Mouse (Mus musculus): ENCODE results near the gene Pex5l. TPM values are rescaled to one million over a fixed set of nuclear protein-coding genes. Genes with fewer than 3 reads are reported as not detected.

Gene Pex5l
- polyA plus RNA-seq, 1 experiment from 2014 or later = 0.41 TPM

- Histone ChIP-seq H3K36me3 (ENCODE audit: control insufficient read depth, insufficient read depth, low read length) (no peaks in the 10 kb centered on the region), H3K27ac (ENCODE audit: low read length) (no peak overlapping the region), H3K4me1 (ENCODE audit: control insufficient read depth, insufficient read depth, low read length) (no peaks in the 10 kb centered on the region), H3K9ac (ENCODE audit: low read length) (no peak overlapping the region), H3K4me3 (replicated peaks; ENCODE audit: low read length) (no peak overlapping the region), H3K9me3 (replicated peaks; ENCODE audit: control insufficient read depth, low read length) (no peaks in the 10 kb centered on the region), H3K4me2 (ENCODE audit: low read depth, low read length) (no peak overlapping the region), H3K27me3 (ENCODE audit: control insufficient read depth, insufficient read depth, low read length) (no peaks in the 10 kb centered on the region)
- ATAC-seq (ENCODE audit: insufficient read depth, low FRiP score) = no peak
- WGBS = 58% methylated on average over 5 of the region's 5 CpGs
Observed at GRCm38 (mm10) chr3:33048304-33048703, 94.7 kb downstream of the Pex5l start.

DNA sequence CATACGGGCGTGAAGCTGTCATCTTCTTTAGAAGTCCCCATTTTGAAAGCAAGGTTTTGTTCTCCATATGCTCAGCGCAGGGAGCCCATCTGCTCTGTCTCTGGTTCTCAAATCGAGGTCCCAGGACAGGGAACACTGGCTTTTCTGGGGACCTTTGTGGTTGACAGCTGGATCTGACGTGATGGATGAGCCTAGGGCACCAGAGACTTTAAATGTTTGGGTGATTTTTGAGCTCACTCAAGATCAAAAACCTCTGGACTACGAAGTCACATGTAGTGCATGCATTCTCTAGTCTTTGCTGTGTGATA, 98.3 kb downstream of the Pex5l start:
- ATAC-seq (ENCODE audit: insufficient read depth, low FRiP score) = no peak
- WGBS = 70% methylated on average over 6 of the region's 6 CpGs

DNA sequence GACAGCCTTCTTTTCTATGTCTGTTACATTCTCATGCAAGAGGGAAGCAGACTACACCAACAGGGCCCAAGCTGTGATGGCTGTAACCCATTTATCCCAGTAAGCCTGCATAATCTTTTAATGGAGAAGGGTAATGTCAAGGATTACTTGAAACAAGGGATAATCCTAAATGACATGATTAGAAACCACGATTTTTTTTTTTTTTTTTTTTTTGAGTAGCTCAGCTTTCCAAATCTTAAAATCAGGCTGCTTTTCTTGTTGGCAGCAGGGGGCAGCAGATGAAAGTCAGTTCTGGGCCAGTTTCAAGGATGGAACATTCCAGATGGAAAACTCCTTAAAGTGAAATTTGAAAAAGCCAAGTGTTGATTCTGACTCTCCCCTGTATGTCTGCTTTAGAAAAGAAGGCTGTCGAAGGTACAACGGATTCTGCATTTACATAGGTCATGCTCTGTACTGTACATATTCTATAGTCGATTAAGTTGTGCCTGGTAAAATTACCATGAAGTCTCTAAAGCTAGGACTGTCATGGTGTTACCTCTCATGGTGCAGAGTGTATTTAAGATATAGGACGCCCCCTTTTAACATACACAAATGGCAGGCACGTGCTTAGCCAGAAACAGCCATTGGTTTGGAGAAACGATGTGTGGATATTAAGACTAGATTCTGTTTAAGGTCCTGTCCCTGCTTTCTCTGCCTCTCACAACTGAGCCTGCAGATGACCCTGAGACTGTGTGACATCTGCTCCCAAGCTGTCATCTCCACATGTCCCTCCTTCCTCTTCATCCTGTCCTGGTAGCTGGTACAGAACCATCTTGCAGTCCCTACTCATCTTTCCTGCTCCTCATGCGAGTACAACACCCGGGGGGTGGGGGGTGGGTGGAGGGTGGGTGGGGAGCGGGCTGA, 98.9 kb downstream of the Pex5l start:
- Histone ChIP-seq H3K4me2 (ENCODE audit: low read depth, low read length) (no peak overlapping the region), H3K4me1 (ENCODE audit: control insufficient read depth, insufficient read depth, low read length) (no peaks in the 10 kb centered on the region), H3K4me3 (replicated peaks; ENCODE audit: low read length) (no peak overlapping the region), H3K27me3 (ENCODE audit: control insufficient read depth, insufficient read depth, low read length) (no peaks in the 10 kb centered on the region), H3K27ac (ENCODE audit: low read length) (no peak overlapping the region), H3K9ac (ENCODE audit: low read length) (no peak overlapping the region), H3K36me3 (ENCODE audit: control insufficient read depth, insufficient read depth, low read length) (no peaks in the 10 kb centered on the region), H3K9me3 (replicated peaks; ENCODE audit: control insufficient read depth, low read length) (no peaks in the 10 kb centered on the region)
- WGBS = 70% methylated on average over 10 of the region's 10 CpGs
- no peak for ATAC-seq (ENCODE audit: insufficient read depth, low FRiP score)

More for the DNA sequence above, 98.3 kb downstream of the Pex5l start:
- Histone ChIP-seq H3K36me3 (ENCODE audit: control insufficient read depth, insufficient read depth, low read length) (no peaks in the 10 kb centered on the region), H3K9me3 (replicated peaks; ENCODE audit: control insufficient read depth, low read length) (no peaks in the 10 kb centered on the region), H3K4me2 (ENCODE audit: low read depth, low read length) (no peak overlapping the region), H3K9ac (ENCODE audit: low read length) (no peak overlapping the region), H3K4me1 (ENCODE audit: control insufficient read depth, insufficient read depth, low read length) (no peaks in the 10 kb centered on the region), H3K27ac (ENCODE audit: low read length) (no peak overlapping the region), H3K4me3 (replicated peaks; ENCODE audit: low read length) (no peak overlapping the region), H3K27me3 (ENCODE audit: control insufficient read depth, insufficient read depth, low read length) (no peaks in the 10 kb centered on the region)

DNA sequence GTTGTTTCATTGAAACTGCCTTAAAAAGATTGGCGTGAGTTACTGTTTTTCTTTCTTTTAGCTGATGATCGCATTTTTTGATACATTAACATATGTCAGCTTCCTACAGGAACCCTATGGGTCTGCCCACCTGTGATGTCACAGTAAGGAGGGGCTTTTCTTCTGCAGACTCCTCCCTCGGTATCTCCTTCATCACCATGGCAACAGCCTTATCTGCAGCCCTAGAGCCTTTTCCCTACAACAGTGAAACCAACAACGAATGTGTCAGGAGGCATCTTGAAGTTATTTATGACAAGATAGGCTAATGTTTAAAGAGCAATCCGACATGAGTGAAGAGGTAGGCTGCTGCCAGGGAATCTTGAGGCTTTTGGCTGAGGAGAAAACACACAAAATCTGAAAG, 118.5 kb downstream of the Pex5l start:
- H3K9me3 ChIP-seq (replicated peaks; ENCODE audit: control insufficient read depth, low read length) = no peaks in the 10 kb centered on the region
- no peak overlapping the region for H3K4me2 ChIP-seq (ENCODE audit: low read depth, low read length)
- no peak overlapping the region for H3K9ac ChIP-seq (ENCODE audit: low read length)
- H3K27me3 ChIP-seq (ENCODE audit: control insufficient read depth, insufficient read depth, low read length) = no peaks in the 10 kb centered on the region
- no peak overlapping the region for H3K27ac ChIP-seq (ENCODE audit: low read length)
- WGBS = 38% methylated on average over 5 of the region's 5 CpGs
- H3K4me1 ChIP-seq (ENCODE audit: control insufficient read depth, insufficient read depth, low read length) = no peaks in the 10 kb centered on the region
- H3K36me3 ChIP-seq (ENCODE audit: control insufficient read depth, insufficient read depth, low read length) = no peaks in the 10 kb centered on the region
- H3K4me3 ChIP-seq (replicated peaks; ENCODE audit: low read length) = no peak overlapping the region
- ATAC-seq (ENCODE audit: insufficient read depth, low FRiP score) = no peak

DNA sequence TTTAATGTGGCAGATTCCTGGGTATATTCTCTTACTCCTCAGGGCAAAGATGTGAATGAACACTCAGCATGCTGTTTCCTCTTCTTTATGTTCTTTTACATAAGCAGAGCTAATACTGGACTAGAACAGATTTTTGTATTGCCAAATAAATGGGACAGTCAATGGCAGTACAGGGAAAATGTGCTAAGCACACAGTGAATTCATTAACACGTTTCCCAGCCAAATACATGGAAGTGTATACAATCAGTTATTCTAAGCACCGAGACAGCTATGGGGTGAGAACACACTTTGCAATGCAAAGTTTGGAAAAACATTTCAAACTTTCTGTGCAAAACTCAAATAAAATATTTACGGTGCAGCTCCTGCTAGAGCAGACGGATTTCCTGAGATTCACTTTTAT, 139.1 kb downstream of the Pex5l start:
- Histone ChIP-seq H3K4me3 (replicated peaks; ENCODE audit: low read length) (no peak overlapping the region), H3K36me3 (ENCODE audit: control insufficient read depth, insufficient read depth, low read length) (no peaks in the 10 kb centered on the region), H3K4me1 (ENCODE audit: control insufficient read depth, insufficient read depth, low read length) (no peaks in the 10 kb centered on the region), H3K9ac (ENCODE audit: low read length) (no peak overlapping the region), H3K9me3 (replicated peaks; ENCODE audit: control insufficient read depth, low read length) (no peaks in the 10 kb centered on the region), H3K4me2 (ENCODE audit: low read depth, low read length) (no peak overlapping the region), H3K27ac (ENCODE audit: low read length) (no peak overlapping the region), H3K27me3 (ENCODE audit: control insufficient read depth, insufficient read depth, low read length) (no peaks in the 10 kb centered on the region)
- no peak for ATAC-seq (ENCODE audit: insufficient read depth, low FRiP score)
- 66% methylated on average over 4 of the region's 4 CpGs for WGBS

DNA sequence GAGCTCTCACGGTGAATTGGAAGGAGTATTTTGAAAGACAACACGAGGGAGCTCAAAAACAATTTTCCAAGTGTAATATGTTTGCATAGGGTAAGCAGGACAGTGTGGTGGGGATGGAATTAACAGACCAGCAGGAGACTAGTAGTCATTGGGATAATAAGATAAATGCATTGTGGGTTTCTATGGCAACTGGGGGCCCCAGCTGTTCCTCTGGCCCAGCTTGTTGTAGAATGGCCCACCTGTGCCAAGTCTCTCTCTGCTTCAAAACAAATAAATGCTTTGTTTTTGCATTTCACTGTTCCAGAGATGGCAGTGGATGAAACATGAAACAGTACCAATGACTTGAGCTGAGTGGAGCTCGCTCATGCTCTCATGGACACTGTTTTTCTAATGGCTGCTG, 141.3 kb downstream of the Pex5l start:
- H3K36me3 ChIP-seq (ENCODE audit: control insufficient read depth, insufficient read depth, low read length) = no peaks in the 10 kb centered on the region
- no peak for ATAC-seq (ENCODE audit: insufficient read depth, low FRiP score)
- H3K4me1 ChIP-seq (ENCODE audit: control insufficient read depth, insufficient read depth, low read length) = no peaks in the 10 kb centered on the region
- H3K27ac ChIP-seq (ENCODE audit: low read length) = no peak overlapping the region
- no peak overlapping the region for H3K4me2 ChIP-seq (ENCODE audit: low read depth, low read length)
- 79% methylated on average over 3 of the region's 3 CpGs for WGBS
- no peak overlapping the region for H3K9ac ChIP-seq (ENCODE audit: low read length)
- no peaks in the 10 kb centered on the region for H3K27me3 ChIP-seq (ENCODE audit: control insufficient read depth, insufficient read depth, low read length)
- H3K4me3 ChIP-seq (replicated peaks; ENCODE audit: low read length) = no peak overlapping the region
- no peaks in the 10 kb centered on the region for H3K9me3 ChIP-seq (replicated peaks; ENCODE audit: control insufficient read depth, low read length)

DNA sequence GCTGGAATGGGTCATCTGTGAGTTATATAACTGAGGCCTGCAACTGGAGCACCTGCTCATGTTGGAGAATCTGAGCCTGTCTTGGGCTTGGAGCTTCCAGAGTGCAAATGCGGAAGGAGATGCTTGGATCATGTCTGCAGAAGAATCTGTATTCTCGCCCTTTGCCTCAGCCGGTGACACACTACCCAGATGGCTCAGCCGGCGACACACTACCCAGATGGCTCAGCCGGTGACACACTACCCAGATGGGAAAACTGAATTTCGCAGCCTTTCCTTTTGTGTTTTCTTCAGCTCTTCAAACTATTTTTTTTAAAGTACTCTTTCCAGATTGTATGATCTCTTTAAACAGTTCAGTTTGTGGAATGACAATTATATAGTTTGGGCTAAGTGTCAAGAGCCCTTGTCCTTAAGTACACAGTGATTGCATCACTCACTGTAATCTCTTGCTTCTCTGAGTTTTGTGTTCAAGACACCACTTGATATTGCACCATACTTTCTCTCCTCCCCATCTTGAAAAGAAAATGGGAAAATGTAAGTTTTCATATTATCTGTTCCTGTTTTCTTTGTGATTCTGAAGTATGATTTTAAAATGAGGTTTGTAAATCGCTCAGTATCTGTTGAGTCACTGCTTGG, 142.5 kb downstream of the Pex5l start:
- no peaks in the 10 kb centered on the region for H3K4me1 ChIP-seq (ENCODE audit: control insufficient read depth, insufficient read depth, low read length)
- H3K27ac ChIP-seq (ENCODE audit: low read length) = no peak overlapping the region
- H3K9ac ChIP-seq (ENCODE audit: low read length) = no peak overlapping the region
- no peaks in the 10 kb centered on the region for H3K9me3 ChIP-seq (replicated peaks; ENCODE audit: control insufficient read depth, low read length)
- no peaks in the 10 kb centered on the region for H3K36me3 ChIP-seq (ENCODE audit: control insufficient read depth, insufficient read depth, low read length)
- no peak overlapping the region for H3K4me3 ChIP-seq (replicated peaks; ENCODE audit: low read length)
- 88% methylated on average over 8 of the region's 8 CpGs for WGBS
- H3K27me3 ChIP-seq (ENCODE audit: control insufficient read depth, insufficient read depth, low read length) = no peaks in the 10 kb centered on the region
- no peak overlapping the region for H3K4me2 ChIP-seq (ENCODE audit: low read depth, low read length)
- ATAC-seq (ENCODE audit: insufficient read depth, low FRiP score) = no peak

GRCm38 (mm10) chr3:32991713-32992575, 151.1 kb downstream of the Pex5l start:
- WGBS = 68% methylated on average over 12 of the region's 12 CpGs

GRCm38 (mm10) chr3:32987806-32988205, 155.2 kb downstream of the Pex5l start:
- H3K27me3 ChIP-seq (ENCODE audit: control insufficient read depth, insufficient read depth, low read length) = no peaks in the 10 kb centered on the region
- WGBS = 59% methylated on average over 5 of the region's 5 CpGs
- no peaks in the 10 kb centered on the region for H3K4me1 ChIP-seq (ENCODE audit: control insufficient read depth, insufficient read depth, low read length)
- no peak overlapping the region for H3K4me2 ChIP-seq (ENCODE audit: low read depth, low read length)
- H3K9ac ChIP-seq (ENCODE audit: low read length) = no peak overlapping the region
- H3K4me3 ChIP-seq (replicated peaks; ENCODE audit: low read length) = no peak overlapping the region
- H3K27ac ChIP-seq (ENCODE audit: low read length) = no peak overlapping the region
- no peak for ATAC-seq (ENCODE audit: insufficient read depth, low FRiP score)
- no peaks in the 10 kb centered on the region for H3K9me3 ChIP-seq (replicated peaks; ENCODE audit: control insufficient read depth, low read length)
- no peaks in the 10 kb centered on the region for H3K36me3 ChIP-seq (ENCODE audit: control insufficient read depth, insufficient read depth, low read length)

More at GRCm38 (mm10) chr3:32991713-32992575, 151.1 kb downstream of the Pex5l start:
- H3K36me3 ChIP-seq (ENCODE audit: control insufficient read depth, insufficient read depth, low read length) = no peaks in the 10 kb centered on the region
- H3K27me3 ChIP-seq (ENCODE audit: control insufficient read depth, insufficient read depth, low read length) = no peaks in the 10 kb centered on the region
- H3K9me3 ChIP-seq (replicated peaks; ENCODE audit: control insufficient read depth, low read length) = no peaks in the 10 kb centered on the region
- ATAC-seq (ENCODE audit: insufficient read depth, low FRiP score) = no peak
- no peak overlapping the region for H3K27ac ChIP-seq (ENCODE audit: low read length)
- H3K4me1 ChIP-seq (ENCODE audit: control insufficient read depth, insufficient read depth, low read length) = no peaks in the 10 kb centered on the region
- H3K9ac ChIP-seq (ENCODE audit: low read length) = no peak overlapping the region
- H3K4me2 ChIP-seq (ENCODE audit: low read depth, low read length) = no peak overlapping the region
- H3K4me3 ChIP-seq (replicated peaks; ENCODE audit: low read length) = no peak overlapping the region

Data from stomach, embryonic 16.5 days (tissue).